Mouse (Mus musculus) embryonic facial prominence, embryonic 11.5 days (tissue): ENCODE results near the gene Ifrd2. TPM values are rescaled to one million over a fixed set of nuclear protein-coding genes. Genes with fewer than 3 reads are reported as not detected.
"Not testable (repeated sequence)": the region's sequence is repeated elsewhere in the genome, so short reads cannot be mapped to it uniquely, and the experiment has no call there.

Source experiments
- ATAC-seq: fragments of 200-750 bp; cut with Nextera tagmentation; replicated peaks from 2 replicates; pipeline ENCODE4 v1.8.0; 2017; ENCODE audit warnings: low read depth; ENCODE audit not compliant: insufficient number of reproducible peaks, low FRiP score, low TSS enrichment
- DNase-seq: peaks from one replicate; pipeline ENCODE4 v3.0.0-alpha.2; 2015; ENCODE audit warnings: low spot score
- H3K27ac ChIP-seq: fragments of 300-500 bp; sonication (generic); replicated peaks from 2 replicates; pipeline ENCODE4 v1.5.1; 2014; ENCODE audit warnings: mild to moderate bottlenecking, low read depth, low read length, control low read depth
- H3K27me3 ChIP-seq: fragments of 300-500 bp; sonication (generic); 2 replicates; pipeline ENCODE4 v1.6.1; 2014; ENCODE audit warnings: mild to moderate bottlenecking, low read length, moderate library complexity, mixed read lengths; ENCODE audit not compliant: control insufficient read depth, insufficient read depth
- H3K36me3 ChIP-seq: fragments of 300-500 bp; sonication (generic); replicated peaks from 2 replicates; pipeline ENCODE4 v1.6.1; 2014; ENCODE audit warnings: low read depth, mild to moderate bottlenecking, low read length, moderate library complexity, mixed read lengths; ENCODE audit not compliant: control insufficient read depth, insufficient read depth
- H3K4me1 ChIP-seq: fragments of 300-500 bp; sonication (generic); 2 replicates; pipeline ENCODE4 v1.6.1; 2014; ENCODE audit warnings: low read length, mixed read lengths; ENCODE audit not compliant: control insufficient read depth, insufficient read depth
- H3K4me2 ChIP-seq: fragments of 300-500 bp; sonication (generic); 2 replicates; pipeline ENCODE4 v1.6.1; 2014; ENCODE audit warnings: low read depth, mild to moderate bottlenecking, control low read depth, low read length, moderate library complexity
- H3K4me3 ChIP-seq: fragments of 300-500 bp; sonication (generic); 2 replicates; pipeline ENCODE4 v1.5.1; 2014; ENCODE audit warnings: low read depth, low read length, control low read depth
- H3K9ac ChIP-seq: fragments of 300-500 bp; sonication (generic); replicated peaks from 2 replicates; pipeline ENCODE4 v1.6.1; 2014; ENCODE audit warnings: mild to moderate bottlenecking, control low read depth, low read length
- H3K9me3 ChIP-seq: fragments of 300-500 bp; sonication (generic); replicated peaks from 2 replicates; pipeline ENCODE4 v1.6.1; 2016; ENCODE audit warnings: mild to moderate bottlenecking, low read length, inconsistent platforms, mixed read lengths; ENCODE audit not compliant: control insufficient read depth
- WGBS: fragments of 180-500 bp; shearing (Covaris S2); extraction: QIAGEN DNeasy Blood & Tissue Kit; methylation state at CpG from one replicate; pipeline ENCODE4 v1.1.7; 2014; 5-methylcytosine and 5-hydroxymethylcytosine counted together
- polyA plus RNA-seq: library from polyadenylated mRNA; unstranded; fragments of >200 nt; fragmentation: Nextera tagmentation; extraction: Ambion mirVana; gene quantifications from 2 replicates; pipeline ENCODE4 v1.2.1, GENCODE M21; 2014

Ifrd2 gene
- polyA plus RNA-seq, 1 experiment from 2014 or later: 42.3 TPM

GRCm38 (mm10) chr9:107553541-107554318 lies 33.7 kb upstream of the Ifrd2 start:
- WGBS: 8% methylated on average over 37 of the region's 37 CpGs

GRCm38 (mm10) chr9:107554319-107554825 lies 33.1 kb upstream of the Ifrd2 start:
- Histone ChIP-seq H3K4me2 (peak overlapping the region; percentile 91), H3K9ac (peak overlapping the region; percentile 84), H3K4me1 (no peaks in the 10 kb centered on the region; the same call in none of the 2 replicates), H3K27ac (peak overlapping the region; percentile 89), H3K9me3 (no peaks in the 10 kb centered on the region), H3K27me3 (peaks cover 5% of the 10 kb centered on the region; the same call in 1 of the 2 replicates), H3K4me3 (peak overlapping the region; percentile 74), H3K36me3 (peaks cover 6% of the 10 kb centered on the region)
- DNase-seq (peak; percentile 99), ATAC-seq (peak; percentile 88)
- WGBS: under 1% methylated on average over 53 of the region's 53 CpGs

More at GRCm38 (mm10) chr9:107553541-107554318, 33.7 kb upstream of the Ifrd2 start:
- Histone ChIP-seq H3K4me3 (peak overlapping the region; percentile 74), H3K9ac (peak overlapping the region; percentile 69), H3K27me3 (peaks cover 5% of the 10 kb centered on the region; the same call in 1 of the 2 replicates), H3K36me3 (peaks cover 3% of the 10 kb centered on the region), H3K27ac (peak overlapping the region; percentile 28; the same call in 1 of the 2 replicates), H3K9me3 (no peaks in the 10 kb centered on the region), H3K4me2 (peak overlapping the region; percentile 91), H3K4me1 (no peaks in the 10 kb centered on the region; the same call in none of the 2 replicates)
- ATAC-seq: peak; percentile 42
- DNase-seq: no peak

GRCm38 (mm10) chr9:107555031-107555457 lies 32.4 kb upstream of the Ifrd2 start:
- Histone ChIP-seq H3K4me1 (no peaks in the 10 kb centered on the region; the same call in none of the 2 replicates), H3K4me2 (peak overlapping the region; percentile 91), H3K36me3 (peaks cover 6% of the 10 kb centered on the region), H3K27ac (peak overlapping the region; percentile 89), H3K9ac (peak overlapping the region; percentile 84), H3K4me3 (peak overlapping the region; percentile 74), H3K9me3 (no peaks in the 10 kb centered on the region), H3K27me3 (peaks cover 5% of the 10 kb centered on the region; the same call in 1 of the 2 replicates)
- under 1% methylated on average over 23 of the region's 23 CpGs for WGBS
- ATAC-seq (peak; percentile 36), DNase-seq (peak; percentile 60)

DNA sequence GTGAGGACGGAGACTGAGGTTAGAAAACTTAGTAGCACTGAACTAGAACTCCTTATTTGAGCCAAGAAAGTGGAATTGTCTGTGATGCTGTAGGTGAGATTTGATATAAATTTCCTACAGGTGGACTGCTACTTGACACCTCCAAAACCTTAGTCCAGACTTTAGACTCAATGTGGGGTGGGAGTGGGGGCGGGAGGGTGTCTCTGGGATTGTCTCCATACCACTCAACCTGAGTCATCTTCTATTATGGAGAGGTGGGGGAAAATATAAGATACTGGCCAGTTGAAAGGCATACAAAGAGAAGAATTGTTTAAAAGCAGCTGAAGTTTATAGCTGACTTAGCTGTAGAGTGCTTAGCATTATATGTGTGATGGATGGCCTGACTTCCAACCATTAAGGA lies 31.7 kb upstream of the Ifrd2 start:
- DNase-seq (no peak), ATAC-seq (no peak)
- H3K9ac ChIP-seq: peak overlapping the region; percentile 84
- H3K4me3 ChIP-seq: peak overlapping the region; percentile 74
- no peak overlapping the region for H3K27ac ChIP-seq
- 35% methylated on average over 2 of the region's 2 CpGs for WGBS
- no peaks in the 10 kb centered on the region; the same call in none of the 2 replicates for H3K4me1 ChIP-seq
- H3K4me2 ChIP-seq: peak overlapping the region; percentile 91
- H3K27me3 ChIP-seq: peaks cover 3% of the 10 kb centered on the region; the same call in 1 of the 2 replicates
- peaks cover 6% of the 10 kb centered on the region for H3K36me3 ChIP-seq
- no peaks in the 10 kb centered on the region for H3K9me3 ChIP-seq

GRCm38 (mm10) chr9:107556346-107556745 lies 31.1 kb upstream of the Ifrd2 start:
- no peak for ATAC-seq
- Histone ChIP-seq H3K36me3 (peaks cover 8% of the 10 kb centered on the region), H3K27me3 (no peaks in the 10 kb centered on the region; the same call in 1 of the 2 replicates), H3K4me3 (no peak overlapping the region; the same call in 1 of the 2 replicates), H3K9me3 (no peaks in the 10 kb centered on the region), H3K4me1 (no peaks in the 10 kb centered on the region; the same call in none of the 2 replicates), H3K4me2 (peak overlapping the region; percentile 91), H3K27ac (no peak overlapping the region), H3K9ac (no peak overlapping the region)
- DNase-seq: no peak
- 73% methylated on average over 3 of the region's 3 CpGs for WGBS

GRCm38 (mm10) chr9:107563029-107563581 lies 24.3 kb upstream of the Ifrd2 start, which contains the start of gene Tusc2:
Tusc2 (plus strand) TSS chr9:107563255.
- Histone ChIP-seq H3K4me1 (0 out of 2 replicates have a peak, but pooled peaks cover 3% of the 10 kb centered on the region), H3K9me3 (no peaks in the 10 kb centered on the region), H3K27me3 (no peaks in the 10 kb centered on the region), H3K36me3 (peaks cover 12% of the 10 kb centered on the region), H3K27ac (no peak within 1 kb of the TSS), H3K4me3 (peak within 1 kb of the TSS; percentile 93), H3K4me2 (peak within 1 kb of the TSS; percentile 74), H3K9ac (peak within 1 kb of the TSS; percentile 72)
- DNase-seq: peak; percentile 94
- ATAC-seq: peak; percentile 91
- WGBS: under 1% methylated on average over 45 of the region's 46 CpGs

GRCm38 (mm10) chr9:107565556-107565955 lies 21.9 kb upstream of the Ifrd2 start:
- H3K27me3 ChIP-seq, H3K36me3 ChIP-seq, H3K4me1 ChIP-seq, DNase-seq, H3K9ac ChIP-seq, H3K27ac ChIP-seq, H3K4me2 ChIP-seq, ATAC-seq, H3K4me3 ChIP-seq, H3K9me3 ChIP-seq: not testable (repeated sequence)
- WGBS: 50% methylated on average over 5 of the region's 5 CpGs
